Mouse (Mus musculus) urinary bladder, postnatal 14 days (tissue): ENCODE measurements around the gene Plekhg2.

Source experiments
- DNase-seq: peaks from one replicate; pipeline ENCODE4 v3.0.0; 2021; ENCODE audit warnings: low spot score

Plekhg2 gene

GRCm38 (mm10) chr7:28367663-28368275 is 4.6 kb downstream of the Plekhg2 start:
- peak; percentile 4 for DNase-seq

GRCm38 (mm10) chr7:28362441-28363060 is 9.8 kb downstream of the Plekhg2 start:
- no peak for DNase-seq

- DNase-seq: peak; percentile 3
Observed at GRCm38 (mm10) chr7:28361647-28362341, 10.6 kb downstream of the Plekhg2 start.

DNA sequence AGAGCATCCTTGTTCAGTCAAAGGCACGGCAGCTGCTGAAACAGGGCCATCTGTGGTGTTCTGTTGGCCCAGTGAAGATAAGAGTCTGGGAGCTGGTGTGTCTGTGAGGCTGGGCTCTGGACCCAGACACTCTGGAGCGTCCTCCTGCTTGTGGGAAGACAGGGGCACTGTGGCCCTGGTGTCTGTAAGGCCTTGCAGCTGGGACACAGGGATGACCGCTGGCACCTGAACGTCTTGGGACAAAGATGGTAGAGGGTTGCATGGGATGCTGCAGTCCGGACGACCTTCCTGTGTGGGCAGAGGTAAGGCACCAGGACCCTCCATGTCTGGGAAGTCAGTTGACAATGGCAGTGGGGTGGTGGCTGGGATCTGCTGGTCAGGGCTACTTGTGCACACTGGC is 12.1 kb downstream of the Plekhg2 start:
- DNase-seq: no peak

- DNase-seq: peak; percentile 24
Observed at GRCm38 (mm10) chr7:28359854-28360253, 12.5 kb downstream of the Plekhg2 start.

GRCm38 (mm10) chr7:28358431-28358830 is 14.0 kb downstream of the Plekhg2 start:
- DNase-seq: no peak

DNA sequence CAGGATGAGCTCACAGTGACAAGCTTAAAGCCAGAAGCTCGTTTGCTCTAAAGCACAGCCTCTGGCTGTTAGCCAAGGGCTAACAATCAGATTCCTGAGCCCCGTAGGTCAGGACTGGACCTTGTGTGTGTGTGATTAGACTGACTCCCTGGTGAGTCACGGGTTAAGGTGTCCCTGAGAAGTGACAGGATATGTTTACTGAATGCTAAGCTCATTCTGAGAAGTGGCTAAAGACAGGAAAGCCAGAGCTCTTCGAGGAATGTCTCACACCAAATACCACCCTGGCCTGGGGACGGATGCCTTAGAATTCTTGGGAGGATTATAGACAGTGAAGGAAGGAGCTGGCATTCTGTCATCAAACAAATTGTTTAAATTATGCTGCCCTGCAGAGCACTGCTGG is 14.4 kb downstream of the Plekhg2 start:
- DNase-seq: no peak

DNA sequence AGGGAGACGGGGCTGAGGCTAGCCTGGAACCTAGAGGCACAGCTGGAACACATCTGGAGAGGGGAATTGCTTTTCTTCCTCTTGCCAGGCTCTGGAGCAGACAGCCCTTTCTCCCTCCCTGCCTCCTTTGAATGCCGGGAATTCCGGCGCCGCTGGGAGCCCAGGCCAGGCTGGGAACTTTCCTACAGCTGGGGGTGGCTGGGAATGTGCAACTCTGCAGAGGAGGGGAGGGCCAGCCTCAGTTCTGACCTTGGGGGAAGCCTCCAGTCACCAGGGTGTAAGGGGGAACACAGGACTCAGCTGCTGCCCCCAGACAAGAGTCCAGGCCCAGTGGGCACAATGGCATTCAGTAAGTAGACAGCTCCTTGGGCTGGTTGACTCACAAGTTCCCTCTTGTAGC is 15.4 kb downstream of the Plekhg2 start:
- DNase-seq: peak; percentile 59

- no peak for DNase-seq
Observed at GRCm38 (mm10) chr7:28355221-28355620, 17.2 kb downstream of the Plekhg2 start.

DNA sequence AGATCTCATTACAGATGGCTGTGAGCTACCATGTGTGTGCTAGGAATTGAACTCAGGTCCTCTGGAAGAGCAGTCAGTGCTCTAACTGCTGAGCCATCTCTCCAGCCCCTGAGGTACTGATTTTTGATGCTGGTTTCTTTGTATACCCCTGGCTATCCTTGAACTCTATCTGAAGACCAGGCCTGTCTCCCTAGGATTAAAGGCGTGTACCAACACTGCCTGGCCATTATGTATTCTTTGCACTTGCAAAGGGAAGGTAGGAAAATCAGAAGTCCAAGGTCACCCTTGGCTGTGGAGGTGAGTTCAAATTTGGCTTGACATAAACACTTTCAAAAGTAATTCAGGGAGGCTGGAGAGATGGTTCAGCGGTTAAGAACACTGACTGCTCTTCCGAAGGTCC is 17.8 kb downstream of the Plekhg2 start:
- no peak for DNase-seq

GRCm38 (mm10) chr7:28354113-28354581 is 18.3 kb downstream of the Plekhg2 start:
- DNase-seq: no peak

GRCm38 (mm10) chr7:28353267-28353666 is 19.1 kb downstream of the Plekhg2 start:
- DNase-seq: no peak

GRCm38 (mm10) chr7:28351676-28352191 is 20.7 kb downstream of the Plekhg2 start:
- DNase-seq: no peak

- DNase-seq: peak; percentile 98
Observed at GRCm38 (mm10) chr7:28350155-28350883, 22.1 kb downstream of the Plekhg2 start, which contains the start of gene Rps16. Gene Rps16, plus strand, starts transcription at chr7:28350652.

DNA sequence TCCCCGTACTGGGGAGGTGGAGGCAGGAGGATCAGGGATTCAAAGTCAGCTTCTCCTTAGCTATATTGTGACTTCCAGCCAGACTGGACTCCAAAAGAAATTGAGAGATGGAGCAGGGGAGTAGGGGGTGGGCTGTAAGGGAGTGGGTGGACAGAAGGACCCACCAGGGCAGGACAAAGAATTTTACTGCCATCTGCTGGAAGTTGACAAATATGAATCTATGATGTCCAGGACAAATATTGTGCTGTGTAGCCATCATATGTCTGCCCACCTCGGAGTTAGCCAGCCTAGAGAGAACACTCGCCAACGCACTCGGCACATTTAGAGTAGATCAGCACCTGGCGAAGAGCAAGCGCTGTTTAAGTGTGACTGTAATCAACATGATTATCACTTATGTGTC is 23.8 kb downstream of the Plekhg2 start:
- DNase-seq: no peak

DNA sequence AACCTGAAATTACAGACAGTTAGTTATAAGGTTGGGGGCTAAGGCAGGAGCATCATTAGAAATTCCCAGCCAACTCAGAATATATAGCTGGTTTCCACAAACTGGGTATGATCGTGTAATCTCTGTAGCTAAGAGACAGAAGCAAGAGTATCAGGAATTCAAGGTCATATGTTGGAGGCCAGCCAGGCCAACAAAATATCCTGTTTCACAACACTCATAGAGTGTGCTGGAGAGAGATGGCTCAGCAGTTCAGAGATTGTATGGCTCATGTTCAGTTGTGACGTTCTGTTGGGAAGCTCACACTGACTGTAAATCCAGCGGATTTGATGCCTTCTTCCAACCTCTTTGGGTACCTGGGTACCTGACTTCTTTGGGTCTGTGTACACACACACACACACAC is 24.7 kb downstream of the Plekhg2 start:
- no peak for DNase-seq

DNA sequence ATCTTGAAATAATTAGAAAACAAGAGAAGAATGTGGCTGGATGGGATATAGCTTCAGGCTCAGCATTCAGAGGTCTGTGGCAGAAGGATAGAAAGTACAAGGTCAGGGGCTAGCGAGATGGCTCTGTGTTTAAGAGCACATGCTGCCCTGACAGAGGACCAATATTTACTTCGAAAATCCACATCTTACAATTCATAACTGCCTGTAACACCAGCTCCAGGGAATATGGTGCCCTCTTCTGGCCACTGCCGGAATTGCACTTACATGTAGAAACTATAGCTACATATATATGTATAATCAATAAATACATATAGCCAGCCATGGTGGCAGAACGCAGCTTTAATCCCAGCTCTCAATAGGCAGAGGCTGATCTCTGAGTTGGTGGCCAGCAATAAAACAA is 27.8 kb downstream of the Plekhg2 start:
- peak; percentile 65 for DNase-seq

- DNase-seq: no peak
Observed at GRCm38 (mm10) chr7:28341381-28341780, 31.0 kb downstream of the Plekhg2 start.

GRCm38 (mm10) chr7:28339213-28339917 is 33.0 kb downstream of the Plekhg2 start:
- peak; percentile 50 for DNase-seq

DNA sequence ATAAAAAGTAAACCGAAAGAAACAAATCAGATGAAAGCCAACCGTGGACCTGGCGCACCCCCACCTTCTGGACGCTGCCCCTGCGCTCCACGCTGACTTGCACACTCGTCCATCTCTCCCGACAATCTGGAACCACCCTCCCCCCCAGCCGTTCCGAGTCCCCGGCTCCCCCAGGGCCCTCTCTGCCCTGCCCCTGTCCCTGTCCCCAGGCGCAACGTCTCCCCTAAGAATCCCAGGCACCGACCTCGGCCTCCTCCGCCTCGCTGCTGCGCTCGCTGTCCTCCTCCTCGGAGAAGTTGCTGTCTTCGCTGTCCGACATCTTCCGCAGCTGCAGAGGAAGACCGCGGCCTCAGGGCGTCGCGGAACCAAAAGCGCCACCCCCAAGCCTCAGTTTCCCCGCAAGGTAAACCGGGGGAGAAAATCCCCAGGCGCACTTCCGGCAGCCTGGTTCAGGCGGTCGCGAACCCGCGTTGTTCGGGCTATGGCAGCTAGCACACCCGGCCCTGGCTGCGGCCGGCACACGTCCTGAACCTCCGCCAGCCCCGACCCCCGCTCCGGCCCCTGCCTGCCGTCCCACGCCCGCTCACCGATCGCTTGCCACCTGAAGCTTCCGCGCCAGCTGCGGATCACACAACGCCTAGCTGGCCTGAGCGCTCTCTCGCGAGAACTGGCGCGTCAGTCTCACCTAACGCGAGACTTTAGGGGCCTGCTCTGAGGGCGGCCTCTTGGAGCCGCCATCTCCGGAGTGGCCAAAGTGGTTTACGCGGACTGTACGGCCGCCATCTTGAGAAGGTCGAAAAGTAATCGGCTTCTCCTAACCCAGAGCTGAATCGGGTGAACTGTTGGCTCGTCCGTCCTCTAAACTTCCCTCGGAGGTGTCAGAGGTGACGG is 34.0 kb downstream of the Plekhg2 start, which contains the start of gene Supt5:
Supt5 (minus strand) TSS at position 639 of the 891 bp plus-strand sequence.
- DNase-seq: peak; percentile 98
